Mouse (Mus musculus) erythroblast, embryonic 14.5 days (primary cell): Measurements from ENCODE around the gene Eef1a2. TPM values are rescaled to one million over a fixed set of nuclear protein-coding genes. Genes with fewer than 3 reads are reported as not detected.
A peak's percentile ranks its signal among the peaks of the same experiment; 100 is the strongest.
"Not testable (repeated sequence)": the region's sequence is repeated elsewhere in the genome, so short reads cannot be mapped to it uniquely, and the experiment has no call there.

ENCODE experiments used
- H3K27me3 ChIP-seq: 2 replicates; pipeline ENCODE4 v1.6.1; 2012; ENCODE audit warnings: inconsistent platforms; ENCODE audit not compliant: control insufficient read depth
- H3K36me3 ChIP-seq: 2 replicates; pipeline ENCODE4 v1.6.1; 2012; ENCODE audit warnings: mild to moderate bottlenecking, inconsistent platforms; ENCODE audit not compliant: control insufficient read depth
- H3K4me1 ChIP-seq: 2 replicates; pipeline ENCODE4 v1.6.1; 2012; ENCODE audit warnings: inconsistent platforms; ENCODE audit not compliant: control insufficient read depth
- H3K4me3 ChIP-seq: replicated peaks from 2 replicates; pipeline ENCODE3; 2012; ENCODE audit warnings: moderate library complexity, mild to moderate bottlenecking, inconsistent platforms
- H3K9me3 ChIP-seq: 2 replicates; pipeline ENCODE4 v1.6.1; 2012; ENCODE audit warnings: low read length, inconsistent platforms, mixed read lengths; ENCODE audit not compliant: control insufficient read depth
- GATA1 ChIP-seq: IDR thresholded peaks from 2 replicates; pipeline ENCODE4 v1.6.1; 2012; ENCODE audit warnings: low read length, inconsistent platforms, mixed read lengths
- TAL1 ChIP-seq: IDR thresholded peaks from 3 replicates; pipeline ENCODE4 v1.6.1; 2012; ENCODE audit warnings: low read length, inconsistent platforms, mixed read lengths
- polyA plus RNA-seq: library from polyadenylated mRNA; stranded (reverse); fragments of >175 nt; gene quantifications from 2 replicates; pipeline ENCODE4 v1.2.3, GENCODE M21; 2012

Gene Eef1a2
- not detected in 2 replicates for polyA plus RNA-seq

DNA sequence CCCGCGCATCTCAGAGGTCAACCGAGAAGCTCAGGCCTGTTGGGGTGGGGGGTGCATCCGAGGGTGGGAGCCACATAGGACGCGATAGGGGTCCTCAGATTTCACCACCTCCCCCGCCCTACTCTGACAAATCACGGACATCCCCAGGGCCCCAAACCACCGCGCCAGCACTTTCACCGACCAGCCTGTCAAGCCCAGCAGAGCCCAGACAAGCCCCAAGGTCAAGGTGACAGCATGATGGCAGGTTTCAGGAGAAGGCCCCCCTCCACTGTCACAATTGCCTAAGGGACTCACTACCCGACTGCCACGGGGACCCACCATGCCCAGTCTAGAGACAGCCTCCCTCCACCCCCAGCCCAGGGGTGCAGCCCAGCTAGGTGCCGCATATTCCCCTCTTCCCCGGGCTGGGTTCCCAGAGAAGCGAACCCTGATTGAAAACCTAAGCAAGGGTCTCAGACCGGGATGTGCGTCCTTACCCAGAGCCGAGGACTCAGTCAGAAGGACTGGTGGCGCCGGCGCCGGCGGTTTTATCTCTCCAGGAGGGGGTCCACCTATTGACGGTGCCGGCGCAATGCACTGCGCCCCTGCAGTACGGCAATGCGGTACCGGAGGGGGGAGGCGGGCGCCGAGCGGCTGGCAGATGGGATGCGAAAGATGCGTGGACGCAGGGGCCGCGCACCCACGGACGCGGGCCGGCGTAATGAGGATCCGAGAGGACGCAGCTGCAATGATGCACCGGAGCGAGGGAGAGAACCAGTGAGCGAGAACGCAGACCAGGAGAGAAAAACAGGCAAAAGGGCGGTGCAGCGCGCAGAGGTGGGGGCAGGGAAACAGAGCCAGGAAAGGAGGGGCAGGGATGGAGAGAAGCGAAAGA, at the start of gene Eef1a2:
Gene Eef1a2, minus strand, starts transcription at position 767 of the 874 bp plus-strand sequence.
- Histone ChIP-seq H3K27me3 (peaks cover 45% of the 10 kb centered on the region), H3K4me3 (no peak within 1 kb of the TSS), H3K9me3 (no peaks in the 10 kb centered on the region), H3K36me3 (no peaks in the 10 kb centered on the region), H3K4me1 (no peaks in the 10 kb centered on the region)
- TF ChIP-seq GATA1 (no peak), TAL1 (no peak)

DNA sequence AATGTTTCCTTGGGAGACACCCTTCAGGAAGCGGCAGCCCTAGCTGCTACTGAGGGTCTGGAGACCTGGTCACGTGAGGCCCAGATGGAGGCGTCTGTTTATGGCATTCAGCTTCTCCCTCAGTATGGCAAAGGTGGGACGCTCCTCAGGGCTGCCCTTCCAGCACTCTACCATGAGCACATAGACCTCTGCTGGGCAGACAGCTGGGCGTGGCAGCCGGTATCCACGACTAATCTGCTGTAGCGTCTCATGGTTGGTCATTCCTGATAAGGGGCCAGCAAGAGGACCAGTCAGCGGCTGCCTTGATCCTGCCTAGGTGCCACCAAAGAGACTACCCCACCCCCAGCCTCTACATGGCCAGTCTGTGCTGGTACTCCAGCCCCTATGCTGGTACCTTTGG, 49.3 kb upstream of the Eef1a2 start:
- TF ChIP-seq GATA1 = peak; percentile 66
- peak; percentile 45; the same call in 1 of the 3 replicates for TF ChIP-seq TAL1
- Histone ChIP-seq H3K4me1 (peaks cover 64% of the 10 kb centered on the region), H3K27me3 (peaks cover 41% of the 10 kb centered on the region), H3K4me3 (peak overlapping the region; percentile 56), H3K36me3 (peaks cover 5% of the 10 kb centered on the region), H3K9me3 (no peaks in the 10 kb centered on the region)

DNA sequence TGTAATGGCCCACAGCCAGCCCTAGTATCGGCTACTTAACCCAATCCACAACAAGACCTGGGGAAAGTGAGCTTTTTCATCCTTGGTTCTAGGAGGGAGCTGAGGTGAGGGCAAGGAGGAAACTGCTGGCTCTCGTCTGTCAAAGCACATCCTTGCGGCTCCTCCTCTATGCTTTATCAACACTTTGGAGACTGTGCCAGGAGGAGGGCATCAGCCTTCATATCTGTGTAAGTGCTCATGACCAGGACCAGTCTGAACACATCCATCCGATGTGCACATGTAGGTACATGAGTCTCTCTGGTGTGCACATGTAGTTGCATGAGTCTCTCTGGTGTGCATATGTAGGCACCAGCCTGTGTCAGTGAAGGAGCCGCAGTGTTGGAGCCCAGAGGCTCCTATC, 48.9 kb upstream of the Eef1a2 start:
- Histone ChIP-seq H3K4me3 (peak overlapping the region; percentile 56), H3K27me3 (peaks cover 41% of the 10 kb centered on the region), H3K36me3 (peaks cover 5% of the 10 kb centered on the region), H3K4me1 (peaks cover 69% of the 10 kb centered on the region), H3K9me3 (no peaks in the 10 kb centered on the region)
- no peak for TF ChIP-seq TAL1
- TF ChIP-seq GATA1 = no peak

DNA sequence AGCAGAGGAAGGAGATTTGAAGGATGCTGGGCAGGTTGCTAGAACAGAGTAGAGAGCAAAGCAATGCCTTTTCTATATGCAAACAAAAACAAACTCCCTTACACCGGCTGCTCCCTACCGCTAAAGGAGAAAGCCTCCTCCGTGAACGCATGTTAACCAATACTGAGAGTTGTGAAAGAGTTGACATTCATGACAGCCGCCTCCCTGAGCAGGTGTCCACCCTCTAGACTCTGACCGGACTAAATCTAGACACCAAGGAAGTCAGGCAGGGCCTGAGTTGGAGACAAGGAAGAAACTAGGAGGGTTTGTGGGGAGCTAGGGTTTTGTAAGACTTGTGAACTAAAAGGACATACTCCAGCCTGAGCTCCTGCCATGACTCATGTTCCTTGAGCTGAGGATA, 46.1 kb upstream of the Eef1a2 start:
- H3K27me3 ChIP-seq = peaks cover 47% of the 10 kb centered on the region
- H3K9me3 ChIP-seq = no peaks in the 10 kb centered on the region
- TF ChIP-seq GATA1 (no peak), TAL1 (no peak)
- H3K36me3 ChIP-seq = peaks cover 5% of the 10 kb centered on the region
- H3K4me3 ChIP-seq = no peak overlapping the region
- H3K4me1 ChIP-seq = peaks cover 73% of the 10 kb centered on the region

DNA sequence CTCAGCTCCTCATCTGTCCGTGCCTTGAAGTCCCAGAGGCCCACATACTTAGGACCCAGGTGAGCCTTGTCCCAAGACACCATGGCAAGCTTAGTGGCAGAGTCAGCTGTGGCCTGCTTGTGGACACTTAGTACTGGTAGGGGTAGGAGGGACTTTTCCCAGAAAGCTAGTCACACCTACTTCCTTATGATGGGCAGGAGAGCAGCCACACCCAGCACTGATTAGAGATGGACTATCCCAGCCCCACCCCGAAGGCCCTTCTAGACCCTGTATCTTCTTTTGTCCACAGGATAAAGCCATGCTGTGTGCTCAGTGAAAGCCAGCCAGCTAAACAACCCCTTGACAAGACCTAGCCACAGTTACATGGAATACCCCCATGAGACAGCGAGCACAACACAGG, 45.6 kb upstream of the Eef1a2 start, which contains the start of gene Ptk6:
Gene Ptk6, minus strand, starts transcription at position 368 of the 400 bp plus-strand sequence.
- Histone ChIP-seq H3K36me3 (peaks cover 5% of the 10 kb centered on the region), H3K4me1 (peaks cover 68% of the 10 kb centered on the region), H3K4me3 (no peak within 1 kb of the TSS), H3K27me3 (peaks cover 47% of the 10 kb centered on the region), H3K9me3 (no peaks in the 10 kb centered on the region)
- TF ChIP-seq GATA1 = no peak
- no peak for TF ChIP-seq TAL1

DNA sequence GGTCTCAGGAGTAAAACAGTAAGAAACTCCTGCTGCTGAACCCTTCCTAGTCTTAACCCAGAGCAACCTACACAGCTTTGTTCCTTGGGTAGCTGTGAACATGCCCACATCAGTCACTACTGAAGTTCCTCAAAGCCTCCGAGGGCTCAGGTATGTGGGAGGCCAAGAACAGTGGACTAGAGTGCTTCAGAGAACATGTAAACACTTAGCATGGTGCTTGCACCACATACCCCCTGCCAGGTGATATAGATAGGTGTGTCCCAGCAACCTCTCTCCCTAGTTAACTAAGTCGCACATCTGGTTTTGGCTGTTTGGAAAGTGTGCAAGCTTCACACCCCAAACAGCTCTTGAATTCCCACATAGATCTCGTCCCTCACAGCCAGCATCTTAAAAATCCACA, 44.8 kb upstream of the Eef1a2 start:
- peaks cover 66% of the 10 kb centered on the region for H3K4me1 ChIP-seq
- no peak for TF ChIP-seq GATA1
- no peak for TF ChIP-seq TAL1
- H3K27me3 ChIP-seq = peaks cover 52% of the 10 kb centered on the region
- no peaks in the 10 kb centered on the region for H3K9me3 ChIP-seq
- no peaks in the 10 kb centered on the region; the same call in 1 of the 2 replicates for H3K36me3 ChIP-seq
- H3K4me3 ChIP-seq = no peak overlapping the region

DNA sequence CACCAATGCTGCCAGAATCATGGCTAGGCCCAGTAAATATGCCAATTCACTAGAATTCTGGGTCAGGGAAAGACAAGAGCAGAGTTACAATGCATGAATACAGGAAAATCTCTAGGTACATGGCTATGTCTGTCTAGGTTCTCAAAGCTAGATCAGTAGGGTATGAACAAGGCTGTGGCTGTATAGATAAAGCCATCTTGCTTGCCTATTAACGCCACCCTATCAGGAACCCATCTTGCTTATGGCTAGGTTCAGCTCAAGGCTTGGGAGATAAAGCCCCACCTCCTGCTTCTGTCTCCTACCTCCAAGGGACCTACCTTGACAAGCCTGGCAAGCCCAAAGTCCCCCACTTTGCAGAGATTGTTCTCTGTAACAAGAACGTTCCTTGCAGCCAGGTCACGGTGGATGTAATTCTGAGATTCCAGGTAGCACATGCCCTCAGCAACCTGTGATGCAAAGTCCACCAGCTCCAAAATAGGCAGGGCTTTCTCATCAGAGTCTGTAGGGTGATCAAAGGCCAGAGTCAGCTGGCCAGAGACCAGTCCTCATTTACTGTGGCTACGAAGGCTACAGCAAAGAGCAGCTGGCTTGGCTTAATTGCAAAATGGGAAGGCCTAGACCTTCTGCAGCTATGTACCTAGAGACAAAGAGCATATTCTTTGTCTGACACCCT, 40.0 kb upstream of the Eef1a2 start:
- no peak for TF ChIP-seq TAL1
- no peak for TF ChIP-seq GATA1
- no peaks in the 10 kb centered on the region for H3K9me3 ChIP-seq
- H3K4me1 ChIP-seq = peaks cover 31% of the 10 kb centered on the region
- peaks cover 81% of the 10 kb centered on the region for H3K27me3 ChIP-seq
- H3K4me3 ChIP-seq = no peak overlapping the region
- H3K36me3 ChIP-seq = no peaks in the 10 kb centered on the region

DNA sequence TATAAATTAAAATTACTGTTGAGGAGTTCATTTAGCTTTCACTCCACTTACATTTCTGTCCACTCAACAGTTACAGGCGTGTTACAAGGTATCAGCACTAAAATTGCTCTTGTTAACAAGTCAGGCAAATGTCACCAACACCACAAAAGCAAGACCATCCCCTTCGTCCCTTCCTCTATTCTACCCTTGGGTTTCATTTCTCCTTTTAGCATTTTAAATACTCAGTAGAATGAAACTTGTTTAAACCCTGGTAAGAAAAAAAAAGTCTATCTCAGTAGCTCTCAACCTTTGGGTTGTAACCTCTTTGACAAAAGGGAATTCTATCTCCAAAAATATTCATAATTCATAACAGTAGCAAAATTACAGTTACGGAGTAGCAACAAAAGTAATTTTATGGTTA, 36.2 kb upstream of the Eef1a2 start:
- Histone ChIP-seq H3K36me3 (peaks cover 14% of the 10 kb centered on the region), H3K9me3 (no peaks in the 10 kb centered on the region), H3K4me3 (no peak overlapping the region), H3K4me1 (peaks cover 31% of the 10 kb centered on the region), H3K27me3 (peaks cover 51% of the 10 kb centered on the region)
- TF ChIP-seq GATA1 (no peak), TAL1 (no peak)

DNA sequence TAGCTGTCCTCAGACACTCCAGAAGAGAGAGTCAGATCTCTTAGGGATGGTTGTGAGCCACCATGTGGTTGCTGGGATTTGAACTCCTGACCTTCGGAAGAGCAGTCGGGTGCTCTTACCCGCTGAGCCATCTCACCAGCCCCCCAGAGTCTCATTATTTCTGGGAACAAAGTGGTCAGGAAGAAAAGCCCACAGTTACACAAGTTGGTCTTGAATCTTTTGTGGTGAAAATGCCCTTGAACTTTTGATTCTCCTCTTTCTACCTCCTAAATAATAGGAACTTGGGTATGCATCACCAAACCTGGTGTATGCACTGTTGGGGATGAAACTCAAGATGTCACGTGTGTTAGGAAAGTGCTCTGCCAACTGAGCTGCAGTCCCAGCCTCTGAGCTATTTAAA, 35.1 kb upstream of the Eef1a2 start:
- H3K4me3 ChIP-seq = no peak overlapping the region
- H3K36me3 ChIP-seq = peaks cover 14% of the 10 kb centered on the region
- peaks cover 47% of the 10 kb centered on the region for H3K27me3 ChIP-seq
- no peaks in the 10 kb centered on the region for H3K9me3 ChIP-seq
- peaks cover 38% of the 10 kb centered on the region for H3K4me1 ChIP-seq
- no peak for TF ChIP-seq GATA1
- no peak for TF ChIP-seq TAL1

DNA sequence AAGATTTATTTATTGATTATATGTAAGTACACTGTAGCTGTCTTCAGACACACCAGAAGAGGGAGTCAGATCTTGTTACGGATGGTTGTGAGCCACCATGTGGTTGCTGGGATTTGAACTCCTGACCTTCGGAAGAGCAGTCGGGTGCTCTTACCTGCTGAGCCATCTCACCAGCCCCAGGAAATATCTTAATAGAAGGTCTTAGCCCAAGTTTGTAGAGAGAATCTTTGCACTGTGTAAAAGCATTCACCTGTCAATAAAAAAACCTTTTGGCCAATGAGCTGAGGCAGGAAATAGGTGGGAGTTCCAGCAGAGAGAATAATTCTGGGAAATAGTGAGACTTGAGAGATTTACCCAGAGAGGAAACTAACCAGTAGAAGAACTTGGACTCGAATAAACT, 34.6 kb upstream of the Eef1a2 start:
- Histone ChIP-seq H3K36me3 (peaks cover 14% of the 10 kb centered on the region), H3K4me1 (peaks cover 38% of the 10 kb centered on the region), H3K27me3 (peaks cover 43% of the 10 kb centered on the region)
- not testable (repeated sequence) for H3K4me3 ChIP-seq, H3K9me3 ChIP-seq
